Mouse (Mus musculus) gastrocnemius, postnatal 14 days (tissue): ENCODE data around the gene Akr1c18. TPM values are rescaled to one million over a fixed set of nuclear protein-coding genes. Genes with fewer than 3 reads are reported as not detected.
"Not testable (repeated sequence)": the region's sequence is repeated elsewhere in the genome, so short reads cannot be mapped to it uniquely, and the experiment has no call there.

ENCODE experiments used
- DNase-seq: peaks from one replicate; pipeline ENCODE4 v3.0.0; 2021; ENCODE audit warnings: mixed read lengths
- intact Hi-C: fragments of 180-260 bp; cut with DNase I; formaldehyde crosslinking; loops from one replicate; pipeline ENCODE4 v1.15.1; 2025; ENCODE audit warnings: low total_unique reads
- long read RNA-seq, 2 experiments: library from polyadenylated mRNA; stranded (forward); transcript quantifications; one replicate each; pipeline ENCODE4 v2.0.0; 2021
- total RNA-seq, 2 experiments: library from RNA; stranded (reverse); gene quantifications; 2 replicates each; pipeline ENCODE4 v1.2.3; 2021

Akr1c18 gene
- under 1 TPM; 0.25 to 0.38 TPM for total RNA-seq
- long read RNA-seq, experiment 1 = 0 reads
- long read RNA-seq, experiment 2 = 0 reads

- intact Hi-C loops = no loop called here
- DNase-seq = no peak
Observed at GRCm38 (mm10) chr13:4150518-4150917, at the start of gene Akr1c18. Gene Akr1c18 (minus strand): TSS chr13:4150654.

GRCm38 (mm10) chr13:4192511-4192910 lies 42.1 kb upstream of the Akr1c18 start:
- intact Hi-C loops = no loop called here
- DNase-seq = no peak

GRCm38 (mm10) chr13:4190904-4191303 lies 40.5 kb upstream of the Akr1c18 start, which contains the start of gene Akr1c13:
Gene Akr1c13 (plus strand): TSS chr13:4191150.
- intact Hi-C loops = no loop called here
- no peak for DNase-seq

- no peak for DNase-seq
- intact Hi-C loops = no loop called here
Observed at GRCm38 (mm10) chr13:4188174-4188573, 37.7 kb upstream of the Akr1c18 start.

- DNase-seq, intact Hi-C loops: not testable (repeated sequence)
Observed at GRCm38 (mm10) chr13:4186641-4187411, 36.4 kb upstream of the Akr1c18 start.

GRCm38 (mm10) chr13:4183116-4183515 lies 32.7 kb upstream of the Akr1c18 start:
- DNase-seq = no peak
- intact Hi-C loops = no loop called here

- DNase-seq, intact Hi-C loops: not testable (repeated sequence)
Observed at GRCm38 (mm10) chr13:4181321-4181720, 30.9 kb upstream of the Akr1c18 start.

- DNase-seq = no peak
- intact Hi-C loops = no loop called here
Observed at GRCm38 (mm10) chr13:4172978-4173377, 22.5 kb upstream of the Akr1c18 start.

GRCm38 (mm10) chr13:4168006-4168405 lies 17.6 kb upstream of the Akr1c18 start:
- intact Hi-C loops = no loop called here

GRCm38 (mm10) chr13:4155286-4155685 lies 4.8 kb upstream of the Akr1c18 start:
- intact Hi-C loops = no loop called here
- no peak for DNase-seq

More at GRCm38 (mm10) chr13:4168006-4168405, 17.6 kb upstream of the Akr1c18 start:
- no peak for DNase-seq

- intact Hi-C loops = no loop called here
- no peak for DNase-seq
Observed at GRCm38 (mm10) chr13:4153593-4153992, 3.1 kb upstream of the Akr1c18 start.

- DNase-seq = no peak
- intact Hi-C loops = no loop called here
Observed at GRCm38 (mm10) chr13:4152908-4153307, 2.5 kb upstream of the Akr1c18 start.

- no peak for DNase-seq
- intact Hi-C loops = no loop called here
Observed at GRCm38 (mm10) chr13:4144261-4144660, 6.2 kb downstream of the Akr1c18 start.

- DNase-seq = no peak
- intact Hi-C loops = no loop called here
Observed at GRCm38 (mm10) chr13:4133070-4133469, 17.4 kb downstream of the Akr1c18 start.

GRCm38 (mm10) chr13:4131721-4132120 lies 18.7 kb downstream of the Akr1c18 start:
- intact Hi-C loops = no loop called here
- no peak for DNase-seq

GRCm38 (mm10) chr13:4131317-4131716 lies 19.1 kb downstream of the Akr1c18 start:
- intact Hi-C loops = no loop called here
- DNase-seq = no peak

- DNase-seq = no peak
- intact Hi-C loops = no loop called here
Observed at GRCm38 (mm10) chr13:4129100-4129499, 21.4 kb downstream of the Akr1c18 start.

GRCm38 (mm10) chr13:4125846-4126245 lies 24.6 kb downstream of the Akr1c18 start:
- intact Hi-C loops, DNase-seq: not testable (repeated sequence)

- intact Hi-C loops, DNase-seq: not testable (repeated sequence)
Observed at GRCm38 (mm10) chr13:4124471-4124870, 26.0 kb downstream of the Akr1c18 start.

GRCm38 (mm10) chr13:4123146-4123545 lies 27.3 kb downstream of the Akr1c18 start:
- intact Hi-C loops = no loop called here
- DNase-seq = no peak

GRCm38 (mm10) chr13:4119181-4119904 lies 31.1 kb downstream of the Akr1c18 start:
- intact Hi-C loops = no loop called here
- no peak for DNase-seq
